Mouse (Mus musculus) neural tube, embryonic 12.5 days (tissue): ENCODE results near the gene Ttc23. TPM values are rescaled to one million over a fixed set of nuclear protein-coding genes. Genes with fewer than 3 reads are reported as not detected.

ENCODE experiments used
- ATAC-seq: fragments of 200-750 bp; cut with Nextera tagmentation; 2 replicates; pipeline ENCODE4 v1.8.0; 2017; ENCODE audit warnings: low read depth, mild to moderate bottlenecking, moderate TSS enrichment, moderate library complexity; ENCODE audit not compliant: low FRiP score
- H3K27ac ChIP-seq: fragments of 300-500 bp; sonication (generic); 2 replicates; pipeline ENCODE4 v1.5.1; 2016
- H3K27me3 ChIP-seq: fragments of 300-500 bp; sonication (generic); replicated peaks from 2 replicates; pipeline ENCODE4 v1.6.1; 2016; ENCODE audit warnings: mild to moderate bottlenecking
- H3K36me3 ChIP-seq: fragments of 300-500 bp; sonication (generic); 2 replicates; pipeline ENCODE4 v1.6.1; 2016; ENCODE audit warnings: mild to moderate bottlenecking
- H3K4me1 ChIP-seq: fragments of 300-500 bp; sonication (generic); 2 replicates; pipeline ENCODE4 v1.6.1; 2016
- H3K4me2 ChIP-seq: fragments of 300-500 bp; sonication (generic); replicated peaks from 2 replicates; pipeline ENCODE4 v1.6.1; 2016; ENCODE audit warnings: mild to moderate bottlenecking
- H3K4me3 ChIP-seq: fragments of 300-500 bp; sonication (generic); 2 replicates; pipeline ENCODE4 v1.5.1; 2016
- H3K9ac ChIP-seq: fragments of 300-500 bp; sonication (generic); 2 replicates; pipeline ENCODE4 v1.6.1; 2016; ENCODE audit warnings: mild to moderate bottlenecking
- H3K9me3 ChIP-seq: fragments of 300-500 bp; sonication (generic); 2 replicates; pipeline ENCODE4 v1.6.1; 2016; ENCODE audit warnings: mild to moderate bottlenecking
- WGBS: fragments of 180-500 bp; shearing (Covaris S2); methylation state at CpG from one replicate; pipeline ENCODE4 v1.1.7; 2016; 5-methylcytosine and 5-hydroxymethylcytosine counted together
- polyA plus RNA-seq: library from polyadenylated mRNA; unstranded; fragments of >200 nt; fragmentation: Nextera tagmentation; extraction: Ambion mirVana; gene quantifications from 2 replicates; pipeline ENCODE4 v1.2.1, GENCODE M21; 2016

Gene Ttc23
- polyA plus RNA-seq, 1 experiment from 2014 or later, result 23.7 TPM

GRCm38 (mm10) chr7:67681078-67681477 lies 33.9 kb downstream of the Ttc23 start:
- H3K9ac ChIP-seq, result no peak overlapping the region
- no peak for ATAC-seq
- H3K36me3 ChIP-seq, result peaks cover 7% of the 10 kb centered on the region; the same call in 1 of the 2 replicates
- H3K27ac ChIP-seq, result no peak overlapping the region
- 88% methylated on average over 9 of the region's 9 CpGs for WGBS
- no peaks in the 10 kb centered on the region for H3K4me1 ChIP-seq
- H3K4me3 ChIP-seq, result no peak overlapping the region
- no peaks in the 10 kb centered on the region for H3K9me3 ChIP-seq
- H3K27me3 ChIP-seq, result no peaks in the 10 kb centered on the region
- no peak overlapping the region for H3K4me2 ChIP-seq

GRCm38 (mm10) chr7:67683006-67683405 lies 35.8 kb downstream of the Ttc23 start:
- H3K4me3 ChIP-seq, result no peak overlapping the region
- no peak for ATAC-seq
- peaks cover 7% of the 10 kb centered on the region; the same call in 1 of the 2 replicates for H3K36me3 ChIP-seq
- H3K27me3 ChIP-seq, result no peaks in the 10 kb centered on the region
- no peak overlapping the region for H3K4me2 ChIP-seq
- no peak overlapping the region for H3K9ac ChIP-seq
- WGBS, result 91% methylated on average over 16 of the region's 16 CpGs
- H3K4me1 ChIP-seq, result no peaks in the 10 kb centered on the region
- H3K9me3 ChIP-seq, result no peaks in the 10 kb centered on the region
- H3K27ac ChIP-seq, result no peak overlapping the region

GRCm38 (mm10) chr7:67686545-67686944 lies 39.3 kb downstream of the Ttc23 start:
- Histone ChIP-seq H3K4me3 (no peak overlapping the region), H3K4me2 (no peak overlapping the region), H3K9ac (no peak overlapping the region), H3K27ac (no peak overlapping the region), H3K4me1 (no peaks in the 10 kb centered on the region), H3K36me3 (peaks cover 4% of the 10 kb centered on the region; the same call in 1 of the 2 replicates), H3K27me3 (no peaks in the 10 kb centered on the region), H3K9me3 (no peaks in the 10 kb centered on the region)
- 99% methylated on average over 3 of the region's 3 CpGs for WGBS
- ATAC-seq, result no peak

- Histone ChIP-seq H3K9ac (no peak overlapping the region), H3K4me1 (no peaks in the 10 kb centered on the region), H3K4me2 (no peak overlapping the region), H3K27me3 (no peaks in the 10 kb centered on the region), H3K27ac (no peak overlapping the region), H3K4me3 (no peak overlapping the region), H3K9me3 (no peaks in the 10 kb centered on the region), H3K36me3 (peaks cover 4% of the 10 kb centered on the region; the same call in 1 of the 2 replicates)
- 56% methylated on average over 3 of the region's 3 CpGs for WGBS
- no peak for ATAC-seq
Measured at GRCm38 (mm10) chr7:67688281-67688680, 41.1 kb downstream of the Ttc23 start.

- ATAC-seq, result no peak
- Histone ChIP-seq H3K9ac (no peak overlapping the region), H3K9me3 (no peaks in the 10 kb centered on the region), H3K27me3 (no peaks in the 10 kb centered on the region), H3K36me3 (peaks cover 4% of the 10 kb centered on the region; the same call in 1 of the 2 replicates), H3K4me2 (no peak overlapping the region), H3K4me1 (no peaks in the 10 kb centered on the region), H3K27ac (no peak overlapping the region), H3K4me3 (no peak overlapping the region)
- WGBS, result 87% methylated on average over 7 of the region's 7 CpGs
Measured at GRCm38 (mm10) chr7:67689793-67690192, 42.6 kb downstream of the Ttc23 start.

- H3K9ac ChIP-seq, result no peak overlapping the region
- H3K36me3 ChIP-seq, result no peaks in the 10 kb centered on the region
- no peak for ATAC-seq
Measured at GRCm38 (mm10) chr7:67691036-67691435, 43.8 kb downstream of the Ttc23 start.

GRCm38 (mm10) chr7:67692141-67692540 lies 44.9 kb downstream of the Ttc23 start:
- no peak for ATAC-seq
- Histone ChIP-seq H3K4me2 (no peak overlapping the region), H3K4me1 (no peaks in the 10 kb centered on the region), H3K9ac (no peak overlapping the region), H3K27me3 (no peaks in the 10 kb centered on the region), H3K4me3 (no peak overlapping the region), H3K27ac (no peak overlapping the region), H3K36me3 (no peaks in the 10 kb centered on the region), H3K9me3 (no peaks in the 10 kb centered on the region)
- 85% methylated on average over 3 of the region's 3 CpGs for WGBS

More at GRCm38 (mm10) chr7:67691036-67691435, 43.8 kb downstream of the Ttc23 start:
- H3K27me3 ChIP-seq, result no peaks in the 10 kb centered on the region
- no peaks in the 10 kb centered on the region for H3K9me3 ChIP-seq
- no peak overlapping the region for H3K4me2 ChIP-seq
- no peak overlapping the region for H3K4me3 ChIP-seq
- H3K4me1 ChIP-seq, result no peaks in the 10 kb centered on the region
- no peak overlapping the region for H3K27ac ChIP-seq
- 76% methylated on average over 6 of the region's 6 CpGs for WGBS

GRCm38 (mm10) chr7:67692791-67693538 lies 45.8 kb downstream of the Ttc23 start:
- Histone ChIP-seq H3K27ac (no peak overlapping the region), H3K27me3 (no peaks in the 10 kb centered on the region), H3K4me1 (no peaks in the 10 kb centered on the region), H3K9me3 (no peaks in the 10 kb centered on the region), H3K4me3 (no peak overlapping the region), H3K36me3 (no peaks in the 10 kb centered on the region), H3K4me2 (no peak overlapping the region), H3K9ac (no peak overlapping the region)
- 92% methylated on average over 23 of the region's 23 CpGs for WGBS
- ATAC-seq, result no peak

GRCm38 (mm10) chr7:67695906-67696305 lies 48.7 kb downstream of the Ttc23 start:
- no peak for ATAC-seq
- no peak overlapping the region for H3K9ac ChIP-seq
- H3K27me3 ChIP-seq, result no peaks in the 10 kb centered on the region
- H3K36me3 ChIP-seq, result peaks cover 6% of the 10 kb centered on the region; the same call in 1 of the 2 replicates
- no peak overlapping the region for H3K4me3 ChIP-seq
- no peaks in the 10 kb centered on the region for H3K9me3 ChIP-seq
- WGBS, result 81% methylated on average over 7 of the region's 7 CpGs
- H3K4me2 ChIP-seq, result no peak overlapping the region
- no peak overlapping the region for H3K27ac ChIP-seq
- H3K4me1 ChIP-seq, result peaks cover 4% of the 10 kb centered on the region; the same call in 1 of the 2 replicates

GRCm38 (mm10) chr7:67697892-67698630 lies 50.9 kb downstream of the Ttc23 start:
- Histone ChIP-seq H3K27me3 (no peaks in the 10 kb centered on the region), H3K36me3 (peaks cover 6% of the 10 kb centered on the region; the same call in 1 of the 2 replicates), H3K9ac (no peak overlapping the region), H3K9me3 (no peaks in the 10 kb centered on the region), H3K4me2 (no peak overlapping the region), H3K4me1 (peaks cover 9% of the 10 kb centered on the region; the same call in 1 of the 2 replicates), H3K4me3 (no peak overlapping the region), H3K27ac (no peak overlapping the region)
- ATAC-seq, result no peak
- WGBS, result 94% methylated on average over 28 of the region's 28 CpGs

- H3K27me3 ChIP-seq, result no peaks in the 10 kb centered on the region
- WGBS, result 95% methylated on average over 4 of the region's 4 CpGs
Measured at GRCm38 (mm10) chr7:67699301-67699700, 52.1 kb downstream of the Ttc23 start.

GRCm38 (mm10) chr7:67700846-67701245 lies 53.6 kb downstream of the Ttc23 start:
- Histone ChIP-seq H3K27me3 (no peaks in the 10 kb centered on the region), H3K4me3 (no peak overlapping the region), H3K9ac (no peak overlapping the region), H3K4me2 (no peak overlapping the region), H3K9me3 (no peaks in the 10 kb centered on the region), H3K4me1 (peaks cover 9% of the 10 kb centered on the region; the same call in 1 of the 2 replicates), H3K27ac (no peak overlapping the region), H3K36me3 (peaks cover 6% of the 10 kb centered on the region; the same call in 1 of the 2 replicates)
- peak; percentile 17; the same call in 1 of the 2 replicates for ATAC-seq

More at GRCm38 (mm10) chr7:67699301-67699700, 52.1 kb downstream of the Ttc23 start:
- H3K9me3 ChIP-seq, result no peaks in the 10 kb centered on the region
- peaks cover 9% of the 10 kb centered on the region; the same call in 1 of the 2 replicates for H3K4me1 ChIP-seq
- no peak overlapping the region for H3K4me2 ChIP-seq
- H3K36me3 ChIP-seq, result peaks cover 6% of the 10 kb centered on the region; the same call in 1 of the 2 replicates
- ATAC-seq, result no peak
- no peak overlapping the region for H3K4me3 ChIP-seq
- H3K9ac ChIP-seq, result no peak overlapping the region
- H3K27ac ChIP-seq, result no peak overlapping the region
